Mouse (Mus musculus) MEL (cell line): ENCODE measurements at regions not wholly inside any gene's neighbourhood (a gene's known extent, or its start where the extent isn't known, plus 50 kb on each side); places are given as distances from the start of the nearest gene placed in this dataset.

ENCODE experiments used
- DNase-seq: peaks from one replicate; pipeline ENCODE4 v3.0.0; 2011; ENCODE audit warnings: low read depth, low spot score
- H3K27ac ChIP-seq: 2 replicates; pipeline ENCODE4 v1.5.1; 2012; ENCODE audit warnings: low read depth, mild to moderate bottlenecking, control low read depth, low read length, moderate library complexity; ENCODE audit not compliant: control insufficient read depth
- H3K27me3 ChIP-seq, 2 experiments: fragments of 150-350 bp in 1 of 2; sonication (generic) in 1 of 2; 2 replicates each; pipeline ENCODE4 v1.6.1; 2012; ENCODE audit warnings: low read length in 2 of 2, mild to moderate bottlenecking in 2 of 2, improper control_type of control experiment in 1 of 2, moderate library complexity in 1 of 2; ENCODE audit not compliant: insufficient read depth in 2 of 2, control insufficient read depth in 1 of 2
- H3K36me3 ChIP-seq, 2 experiments: 2 replicates each; pipeline ENCODE4 v1.6.1; 2012 to 2014; ENCODE audit warnings: low read length in 2 of 2, improper control_type of control experiment in 1 of 2, inconsistent platforms in 1 of 2, mild to moderate bottlenecking in 1 of 2; ENCODE audit not compliant: insufficient read depth in 2 of 2, control insufficient read depth in 1 of 2
- H3K4me1 ChIP-seq, 2 experiments: fragments of 150-350 bp in 1 of 2; sonication (generic) in 1 of 2; 2 replicates each; pipeline ENCODE4 v1.6.1; 2012; ENCODE audit warnings: low read length in 2 of 2, improper control_type of control experiment in 1 of 2, mild to moderate bottlenecking in 1 of 2; ENCODE audit not compliant: insufficient read depth in 2 of 2, control insufficient read depth in 1 of 2
- H3K4me3 ChIP-seq, 2 experiments: fragments of 150-350 bp in 1 of 2; sonication (generic) in 1 of 2; 2 replicates each; pipeline ENCODE4 v1.5.1; 2012; ENCODE audit warnings: low read depth in 2 of 2, low read length in 2 of 2, mild to moderate bottlenecking in 2 of 2, moderate library complexity in 2 of 2, control low read depth in 1 of 2, improper control_type of control experiment in 1 of 2; ENCODE audit not compliant: control insufficient read depth in 1 of 2, insufficient read depth in 1 of 2
- H3K79me2 ChIP-seq: 2 replicates; pipeline ENCODE4 v1.6.1; 2012; ENCODE audit warnings: mild to moderate bottlenecking, low read length, moderate library complexity; ENCODE audit not compliant: control insufficient read depth, poor library complexity, insufficient read depth
- H3K9ac ChIP-seq: 2 replicates; pipeline ENCODE4 v1.6.1; 2012; ENCODE audit warnings: low read depth, mild to moderate bottlenecking, control low read depth, low read length, moderate library complexity; ENCODE audit not compliant: control insufficient read depth, poor library complexity, severe bottlenecking
- H3K9me3 ChIP-seq: fragments of 150-350 bp; sonication (generic); replicated peaks from 2 replicates; pipeline ENCODE4 v1.6.1; 2012; ENCODE audit warnings: mild to moderate bottlenecking, low read length, improper control_type of control experiment, moderate library complexity; ENCODE audit not compliant: insufficient read depth
- BHLHE40 ChIP-seq: IDR thresholded peaks from 2 replicates; pipeline ENCODE4 v1.6.1; 2012; ENCODE audit warnings: low read depth, mild to moderate bottlenecking, inconsistent platforms, low read length, improper control_type of control experiment, borderline replicate concordance
- CTCF ChIP-seq, 3 experiments: IDR thresholded peaks in 2 of 3; conservative IDR thresholded peaks in 1 of 3; 2 replicates each; pipeline ENCODE4 v1.5.1; 2011 to 2012; ENCODE audit warnings: low read length in 3 of 3, low read depth in 2 of 3, mild to moderate bottlenecking in 2 of 3, improper control_type of control experiment in 1 of 3, inconsistent platforms in 1 of 3, mixed read lengths in 1 of 3, moderate library complexity in 1 of 3; ENCODE audit not compliant: control insufficient read depth in 1 of 3, insufficient read depth in 1 of 3, poor library complexity in 1 of 3, severe bottlenecking in 1 of 3
- ELF1 ChIP-seq: IDR thresholded peaks from 2 replicates; pipeline ENCODE4 v1.6.1; 2014; ENCODE audit warnings: low read depth, mild to moderate bottlenecking, inconsistent platforms, low read length, improper control_type of control experiment, moderate library complexity
- EP300 ChIP-seq, 2 experiments: IDR thresholded peaks; 2 replicates each; pipeline ENCODE4 v1.6.1; 2011; ENCODE audit warnings: improper control_type of control experiment in 2 of 2, low read length in 2 of 2, low read depth in 1 of 2, mild to moderate bottlenecking in 1 of 2
- ETS1 ChIP-seq: IDR thresholded peaks from 2 replicates; pipeline ENCODE4 v1.6.1; 2012; ENCODE audit warnings: low read depth, mild to moderate bottlenecking, inconsistent platforms, low read length, improper control_type of control experiment, moderate library complexity
- GABPA ChIP-seq: IDR thresholded peaks from 2 replicates; pipeline ENCODE4 v1.6.1; 2012; ENCODE audit warnings: low read depth, mild to moderate bottlenecking, inconsistent platforms, low read length, improper control_type of control experiment, moderate library complexity
- GATA1 ChIP-seq: IDR thresholded peaks from 2 replicates; pipeline ENCODE4 v1.6.1; 2011; ENCODE audit warnings: low read depth, low read length, improper control_type of control experiment
- KAT2A ChIP-seq: conservative IDR thresholded peaks from 2 replicates; pipeline ENCODE4 v1.6.1; 2012; ENCODE audit warnings: low read depth, low read length, improper control_type of control experiment, inconsistent platforms
- MAFK ChIP-seq: IDR thresholded peaks from 2 replicates; pipeline ENCODE4 v1.6.1; 2011; ENCODE audit warnings: low read depth, mild to moderate bottlenecking, low read length, improper control_type of control experiment, borderline replicate concordance
- MAX ChIP-seq: IDR thresholded peaks from 2 replicates; pipeline ENCODE4 v1.6.1; 2011; ENCODE audit warnings: low read length, improper control_type of control experiment
- MEF2A ChIP-seq: IDR thresholded peaks from 2 replicates; pipeline ENCODE4 v1.6.1; 2014; ENCODE audit warnings: low read depth, mild to moderate bottlenecking, inconsistent platforms, low read length, improper control_type of control experiment; ENCODE audit not compliant: poor library complexity, insufficient replicate concordance, severe bottlenecking; ENCODE audit errors: extremely low read depth
- MXI1 ChIP-seq: IDR thresholded peaks from 2 replicates; pipeline ENCODE4 v1.6.1; 2011; ENCODE audit warnings: mild to moderate bottlenecking, low read depth, low read length, improper control_type of control experiment
- MYB ChIP-seq: IDR thresholded peaks from 2 replicates; pipeline ENCODE4 v1.6.1; 2011; ENCODE audit warnings: mild to moderate bottlenecking, low read depth, low read length, improper control_type of control experiment
- MYC ChIP-seq: IDR thresholded peaks from 2 replicates; pipeline ENCODE4 v1.6.1; 2011; ENCODE audit warnings: low read depth, mild to moderate bottlenecking, low read length, improper control_type of control experiment, moderate library complexity
- NELFE ChIP-seq: IDR thresholded peaks from 2 replicates; pipeline ENCODE4 v1.6.1; 2011; ENCODE audit warnings: low read depth, low read length, improper control_type of control experiment
- POLR2A ChIP-seq, 2 experiments: IDR thresholded peaks; 2 replicates each; pipeline ENCODE4 v1.6.1; 2011 to 2012; ENCODE audit warnings: low read length in 2 of 2, mild to moderate bottlenecking in 2 of 2, control low read depth in 1 of 2, improper control_type of control experiment in 1 of 2, low read depth in 1 of 2, moderate library complexity in 1 of 2; ENCODE audit not compliant: control insufficient read depth in 1 of 2, insufficient read depth in 1 of 2, poor library complexity in 1 of 2
- POLR2AphosphoS5 ChIP-seq: IDR thresholded peaks from 2 replicates; pipeline ENCODE4 v1.6.1; 2012; ENCODE audit warnings: low read depth, borderline replicate concordance, mild to moderate bottlenecking, inconsistent platforms, low read length, moderate library complexity, mixed read lengths
- RCOR1 ChIP-seq: IDR thresholded peaks from 2 replicates; pipeline ENCODE4 v1.6.1; 2012; ENCODE audit warnings: low read depth, mild to moderate bottlenecking, inconsistent platforms, low read length, improper control_type of control experiment
- SIN3A ChIP-seq: IDR thresholded peaks from 2 replicates; pipeline ENCODE4 v1.6.1; 2012; ENCODE audit warnings: low read length, improper control_type of control experiment, inconsistent platforms
- TAL1 ChIP-seq: IDR thresholded peaks from 2 replicates; pipeline ENCODE4 v1.6.1; 2012; ENCODE audit warnings: mild to moderate bottlenecking, inconsistent platforms, low read length, moderate library complexity, mixed read lengths
- TBP ChIP-seq: IDR thresholded peaks from 2 replicates; pipeline ENCODE4 v1.8.0; 2011; ENCODE audit warnings: low read depth, low read length, improper control_type of control experiment
- TCF12 ChIP-seq: IDR thresholded peaks from 2 replicates; pipeline ENCODE4 v1.6.1; 2014; ENCODE audit warnings: low read depth, mild to moderate bottlenecking, inconsistent platforms, low read length, improper control_type of control experiment, moderate library complexity
- USF2 ChIP-seq, 2 experiments: IDR thresholded peaks; 2 replicates each; pipeline ENCODE4 v1.6.1; 2011 to 2012; ENCODE audit warnings: improper control_type of control experiment in 2 of 2, low read length in 2 of 2, borderline replicate concordance in 1 of 2, inconsistent platforms in 1 of 2, low read depth in 1 of 2, mild to moderate bottlenecking in 1 of 2; ENCODE audit not compliant: insufficient read depth in 1 of 2
- ZKSCAN1 ChIP-seq: IDR thresholded peaks from 2 replicates; pipeline ENCODE4 v1.6.1; 2012; ENCODE audit warnings: low read depth, mild to moderate bottlenecking, inconsistent platforms, low read length, improper control_type of control experiment, moderate library complexity
- ZNF384 ChIP-seq: IDR thresholded peaks from 2 replicates; pipeline ENCODE4 v1.6.1; 2012; ENCODE audit warnings: low read depth, mild to moderate bottlenecking, inconsistent platforms, low read length, improper control_type of control experiment

DNA sequence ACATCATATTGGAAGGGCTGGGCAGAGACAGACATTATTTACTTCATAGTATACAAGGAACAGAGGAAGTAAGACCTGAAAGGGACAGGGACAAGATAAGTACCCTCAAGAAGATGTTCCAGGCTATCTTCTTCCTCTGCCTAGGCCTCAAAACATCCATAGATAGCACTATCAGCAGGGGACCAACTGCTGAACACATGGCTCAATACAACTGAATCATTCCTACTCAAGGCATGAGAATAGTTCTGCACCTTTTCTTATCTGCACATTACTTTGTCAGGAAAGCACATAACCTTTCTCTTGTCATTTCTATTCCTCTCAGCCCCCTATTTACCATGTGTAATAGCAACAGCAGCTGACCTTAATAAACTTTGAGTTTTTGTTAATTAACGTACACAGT is 182.4 kb upstream of the Ufl1 start:
- peak; percentile 68 for DNase-seq
- Histone ChIP-seq H3K79me2 (no peaks in the 10 kb centered on the region), H3K27ac (no peak overlapping the region), H3K9me3 (no peaks in the 10 kb centered on the region)
- TF ChIP-seq KAT2A (peak; percentile 23; the same call in 1 of the 2 replicates), NELFE (no peak), ETS1 (peak; percentile 91), BHLHE40 (0 out of 2 replicates have a peak, but pooled peaks have one; percentile 36), GATA1 (peak; percentile 98), MYC (peak; percentile 90), EP300 (IDR thresholded peaks at IDR 0.05; ENCODE audit: low read depth in 1 of 2, low read length in 2 of 2) (peak; percentile 96), MXI1 (peak; percentile 61), ZKSCAN1 (no peak), RCOR1 (peak; percentile 83), ELF1 (no peak), TCF12 (peak; percentile 95), TAL1 (peak; percentile 25; the same call in 1 of the 2 replicates), CTCF (IDR thresholded peaks at IDR 0.05 in 2 of 3, conservative IDR thresholded peaks at IDR 0.05 in 1 of 3; ENCODE audit: control insufficient read depth in 1 of 3, insufficient read depth in 1 of 3, low read depth in 2 of 3, low read length in 3 of 3, poor library complexity in 1 of 3, severe bottlenecking in 1 of 3) (no peak), MYB (peak; percentile 77; the same call in 1 of the 2 replicates), TBP (0 out of 2 replicates have a peak, but pooled peaks have one; percentile 29), MAX (peak; percentile 74), SIN3A (peak; percentile 69)
- TF ChIP-seq, all 39 proteins: peak for 14
- no peak overlapping the region for H3K4me3 ChIP-seq
- no peaks in the 10 kb centered on the region for H3K27me3 ChIP-seq
- H3K36me3 ChIP-seq = peaks cover 0 to 41% of the 10 kb centered on the region in 2 experiments; a peak in 2 of 4 replicates
- H3K4me1 ChIP-seq = peaks cover 8 to 23% of the 10 kb centered on the region in 2 experiments
- no peak overlapping the region for H3K9ac ChIP-seq

DNA sequence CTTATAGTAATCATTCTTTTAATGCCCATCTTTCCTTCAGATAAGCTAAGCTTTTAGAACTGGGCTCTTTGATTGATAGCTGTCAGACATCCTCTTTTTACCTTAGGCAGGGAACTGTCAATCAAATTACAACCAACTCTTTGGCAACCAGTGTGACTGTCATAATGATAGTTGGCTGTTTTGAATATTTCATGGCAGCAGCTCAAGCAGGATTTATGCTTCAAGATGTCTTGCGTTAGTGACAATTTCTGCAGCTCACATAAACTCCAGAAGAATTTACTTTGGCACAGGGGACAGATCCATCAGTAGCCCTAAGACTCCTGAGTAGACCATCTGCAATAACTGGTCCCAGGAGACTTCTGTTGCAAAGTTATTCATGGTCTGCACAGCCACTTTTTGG is 178.5 kb upstream of the Ufl1 start:
- Histone ChIP-seq H3K36me3 (peaks cover 0 to 26% of the 10 kb centered on the region in 2 experiments; a peak in 2 of 4 replicates), H3K27ac (no peak overlapping the region), H3K27me3 (no peaks in the 10 kb centered on the region), H3K9me3 (no peaks in the 10 kb centered on the region), H3K4me3 (no peak overlapping the region), H3K79me2 (no peaks in the 10 kb centered on the region), H3K9ac (no peak overlapping the region), H3K4me1 (peaks cover 8 to 10% of the 10 kb centered on the region in 2 experiments)
- TF ChIP-seq ZNF384 = no peak
- no peak for TF ChIP-seq MXI1
- no peak for TF ChIP-seq MEF2A
- TF ChIP-seq GABPA = no peak
- no peak for TF ChIP-seq MAX
- TF ChIP-seq USF2 (IDR thresholded peaks at IDR 0.05; ENCODE audit: borderline replicate concordance in 1 of 2, insufficient read depth in 1 of 2, low read depth in 1 of 2, low read length in 2 of 2) = no peak
- no peak for TF ChIP-seq MAFK
- no peak for TF ChIP-seq SIN3A
- TF ChIP-seq MYC = no peak
- TF ChIP-seq POLR2AphosphoS5 = no peak
- no peak for TF ChIP-seq RCOR1
- no peak for TF ChIP-seq POLR2A (IDR thresholded peaks at IDR 0.05; ENCODE audit: control insufficient read depth in 1 of 2, insufficient read depth in 1 of 2, low read depth in 1 of 2, low read length in 2 of 2, poor library complexity in 1 of 2)
- no peak for DNase-seq
